Mouse (Mus musculus) kidney, postnatal 0 days (tissue): ENCODE measurements around the gene AC134908.4. TPM values are rescaled to one million over a fixed set of nuclear protein-coding genes. Genes with fewer than 3 reads are reported as not detected.
A peak's percentile ranks its signal among the peaks of the same experiment; 100 is the strongest.

Experiments
- ATAC-seq: fragments of 200-750 bp; cut with Nextera tagmentation; replicated peaks from 2 replicates; pipeline ENCODE4 v1.8.0; 2017; ENCODE audit warnings: low read depth, moderate number of reproducible peaks, moderate TSS enrichment, moderate library complexity; ENCODE audit not compliant: low FRiP score
- DNase-seq: peaks from one replicate; pipeline ENCODE4 v3.0.0-alpha.2; 2016; ENCODE audit warnings: low spot score
- H3K27ac ChIP-seq: fragments of 300-500 bp; sonication (generic); 2 replicates; pipeline ENCODE4 v1.5.1; 2014; ENCODE audit warnings: mild to moderate bottlenecking
- H3K27me3 ChIP-seq: fragments of 300-500 bp; sonication (generic); 2 replicates; pipeline ENCODE4 v1.6.1; 2014; ENCODE audit warnings: low read length, mixed read lengths; ENCODE audit not compliant: insufficient read depth
- H3K36me3 ChIP-seq: fragments of 300-500 bp; sonication (generic); 2 replicates; pipeline ENCODE4 v1.6.1; 2014; ENCODE audit warnings: low read length, mixed read lengths; ENCODE audit not compliant: insufficient read depth
- H3K4me1 ChIP-seq: fragments of 300-500 bp; sonication (generic); replicated peaks from 2 replicates; pipeline ENCODE4 v1.6.1; 2014; ENCODE audit warnings: antibody characterized with exemption, low read length, mixed read lengths; ENCODE audit not compliant: insufficient read depth
- H3K4me2 ChIP-seq: fragments of 300-500 bp; sonication (generic); 2 replicates; pipeline ENCODE4 v1.6.1; 2014; ENCODE audit warnings: mild to moderate bottlenecking, low read length, moderate library complexity, mixed read lengths
- H3K4me3 ChIP-seq: fragments of 300-500 bp; sonication (generic); replicated peaks from 2 replicates; pipeline ENCODE4 v1.5.1; 2014; ENCODE audit warnings: low read depth, low read length
- H3K9ac ChIP-seq: fragments of 300-500 bp; sonication (generic); 2 replicates; pipeline ENCODE4 v1.6.1; 2014; ENCODE audit warnings: low read depth, low read length
- H3K9me3 ChIP-seq: fragments of 300-500 bp; sonication (generic); replicated peaks from 2 replicates; pipeline ENCODE4 v1.6.1; 2016; ENCODE audit warnings: low read length, inconsistent platforms, mixed read lengths
- CTCF ChIP-seq: IDR thresholded peaks from 2 replicates; pipeline ENCODE4 v1.5.1; 2016; ENCODE audit warnings: antibody characterized with exemption, low read depth, mild to moderate bottlenecking, moderate library complexity
- WGBS: fragments of 180-500 bp; shearing (Covaris S2); extraction: QIAGEN DNeasy Blood & Tissue Kit; methylation state at CpG from one replicate; pipeline ENCODE4 v1.1.7; 2014; 5-methylcytosine and 5-hydroxymethylcytosine counted together
- polyA plus RNA-seq: library from polyadenylated mRNA; unstranded; fragments of >200 nt; fragmentation: Nextera tagmentation; extraction: Ambion mirVana; gene quantifications from 2 replicates; pipeline ENCODE4 v1.2.1, GENCODE M21; 2015

Gene AC134908.4
- polyA plus RNA-seq, 1 experiment from 2014 or later, result 0.82 TPM

DNA sequence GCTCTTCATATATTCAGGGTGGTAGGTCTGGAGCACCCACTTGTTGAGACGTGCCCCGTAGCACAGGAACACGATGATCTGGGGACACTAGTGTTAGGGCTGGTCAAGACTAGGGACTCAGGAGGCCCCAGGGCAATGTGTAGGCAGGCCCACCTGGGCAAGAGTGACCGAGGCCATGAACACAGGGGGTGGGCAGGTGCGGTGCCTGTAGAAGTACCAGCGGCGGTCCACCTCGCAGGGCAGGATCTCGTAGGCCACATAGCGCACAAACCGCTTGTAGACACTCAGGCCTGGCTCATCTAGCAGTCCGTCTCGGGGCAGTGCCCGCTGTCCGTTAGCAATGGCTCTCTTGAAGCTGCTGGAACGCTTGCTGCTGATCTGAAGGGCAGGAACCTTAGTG lies 40.4 kb upstream of the AC134908.4 start:
- peak overlapping the region; percentile 84 for H3K27ac ChIP-seq
- DNase-seq (no peak), ATAC-seq (no peak)
- no peaks in the 10 kb centered on the region for H3K27me3 ChIP-seq
- H3K4me1 ChIP-seq, result peaks cover 45% of the 10 kb centered on the region
- no peak overlapping the region for H3K4me2 ChIP-seq
- no peaks in the 10 kb centered on the region for H3K9me3 ChIP-seq
- 86% methylated on average over 16 of the region's 16 CpGs for WGBS
- no peak overlapping the region for H3K4me3 ChIP-seq
- H3K36me3 ChIP-seq, result peaks cover 33% of the 10 kb centered on the region
- TF ChIP-seq CTCF, result no peak
- H3K9ac ChIP-seq, result no peak overlapping the region

DNA sequence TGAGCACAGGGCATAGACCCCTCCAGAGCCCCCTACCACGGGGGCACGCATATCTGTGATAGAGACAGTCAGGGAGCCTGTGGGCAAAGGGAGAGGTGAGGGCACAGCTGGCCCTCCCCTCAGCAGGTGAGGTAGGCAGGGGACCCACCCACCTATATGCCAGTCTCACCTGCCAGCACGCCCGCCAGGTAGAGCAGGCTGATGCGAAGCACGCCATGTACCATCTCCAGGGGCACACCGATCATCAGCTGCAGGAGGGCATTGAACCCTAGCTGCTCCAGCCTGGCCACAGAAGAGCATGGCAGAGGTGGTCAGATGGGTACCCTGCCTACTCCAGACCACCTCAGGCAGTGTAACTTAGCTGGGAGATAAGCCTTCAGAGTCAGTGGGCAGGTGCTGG lies 39.8 kb upstream of the AC134908.4 start:
- Histone ChIP-seq H3K4me2 (peak overlapping the region; percentile 92), H3K9me3 (no peaks in the 10 kb centered on the region), H3K36me3 (peaks cover 33% of the 10 kb centered on the region), H3K4me3 (no peak overlapping the region), H3K27ac (no peak overlapping the region), H3K27me3 (no peaks in the 10 kb centered on the region), H3K9ac (peak overlapping the region; percentile 76; the same call in 1 of the 2 replicates), H3K4me1 (peaks cover 45% of the 10 kb centered on the region)
- ATAC-seq (no peak), DNase-seq (no peak)
- 94% methylated on average over 7 of the region's 7 CpGs for WGBS
- no peak for TF ChIP-seq CTCF

DNA sequence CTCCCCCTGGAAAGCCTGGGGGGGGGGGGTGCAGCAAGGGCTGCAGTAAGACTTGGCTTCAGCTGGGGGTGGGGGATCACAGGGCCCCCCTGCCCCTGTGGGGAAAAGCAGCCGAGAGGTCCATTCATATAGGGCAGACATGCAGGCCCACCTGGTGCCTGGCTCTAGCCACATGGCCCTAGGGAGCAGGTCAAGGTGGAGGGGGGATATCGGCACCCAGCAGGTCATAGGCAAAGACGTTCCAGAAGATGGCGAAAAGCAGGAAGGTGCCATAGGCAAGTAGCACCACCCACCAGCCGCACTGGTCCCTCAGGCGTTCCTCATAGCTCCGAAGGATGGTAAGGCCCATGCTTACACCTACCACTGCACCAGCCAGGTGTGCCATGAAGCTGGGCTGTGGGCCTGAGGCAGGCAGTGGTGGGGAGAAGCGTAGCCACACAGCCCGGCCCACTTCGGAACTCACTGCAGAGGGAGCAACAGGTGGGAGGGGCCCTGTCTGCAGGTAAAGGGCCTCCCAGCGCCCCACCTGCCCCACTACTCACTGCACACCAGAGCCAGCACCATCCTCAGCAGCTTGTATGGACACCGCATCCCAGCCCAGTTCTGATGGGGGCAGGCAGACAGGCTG lies 39.2 kb upstream of the AC134908.4 start:
- Histone ChIP-seq H3K4me1 (peaks cover 50% of the 10 kb centered on the region), H3K9me3 (no peaks in the 10 kb centered on the region), H3K27ac (peak overlapping the region; percentile 99), H3K36me3 (peaks cover 30% of the 10 kb centered on the region; the same call in 1 of the 2 replicates), H3K27me3 (no peaks in the 10 kb centered on the region), H3K9ac (peak overlapping the region; percentile 76), H3K4me2 (peak overlapping the region; percentile 92), H3K4me3 (peak overlapping the region; percentile 81)
- ATAC-seq (no peak), DNase-seq (no peak)
- 75% methylated on average over 12 of the region's 12 CpGs for WGBS
- no peak for TF ChIP-seq CTCF

DNA sequence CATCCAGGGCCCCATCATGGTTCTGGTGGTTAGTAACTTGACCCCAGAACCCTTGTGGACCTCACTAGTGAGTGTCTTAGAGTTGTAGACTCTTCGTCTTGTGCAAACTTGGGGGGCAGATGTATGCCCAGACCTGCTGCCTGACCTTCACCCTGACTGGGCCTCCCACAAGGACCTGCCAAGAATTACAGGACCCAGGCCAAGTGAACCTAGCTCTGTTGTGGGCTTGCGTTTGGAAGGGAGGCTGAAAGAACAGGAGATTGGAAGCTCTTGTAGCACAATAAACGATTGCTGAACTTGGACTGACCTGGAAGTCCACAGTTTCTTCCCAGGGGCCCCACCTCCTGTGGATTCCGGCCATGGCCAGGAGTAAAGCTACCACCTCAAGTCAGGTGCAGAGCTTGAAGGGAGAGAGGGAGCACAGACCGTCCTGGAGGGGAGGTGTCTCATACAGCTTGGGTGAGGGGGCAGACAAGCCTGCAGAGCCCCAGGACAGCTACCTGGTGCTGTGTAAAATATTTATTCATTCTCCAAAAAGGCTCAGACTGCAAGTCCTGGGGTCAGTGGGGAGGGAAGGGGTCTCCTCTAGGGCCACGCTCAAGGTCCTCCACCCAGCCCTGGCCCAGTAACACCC lies 38.6 kb upstream of the AC134908.4 start:
- TF ChIP-seq CTCF, result no peak
- Histone ChIP-seq H3K27ac (peak overlapping the region; percentile 99), H3K27me3 (no peaks in the 10 kb centered on the region), H3K4me3 (peak overlapping the region; percentile 81), H3K4me2 (peak overlapping the region; percentile 92), H3K36me3 (peaks cover 24% of the 10 kb centered on the region; the same call in 1 of the 2 replicates), H3K9me3 (no peaks in the 10 kb centered on the region), H3K4me1 (peaks cover 54% of the 10 kb centered on the region), H3K9ac (peak overlapping the region; percentile 76)
- ATAC-seq (no peak), DNase-seq (peak; percentile 26)
- 9% methylated on average over 6 of the region's 6 CpGs for WGBS

DNA sequence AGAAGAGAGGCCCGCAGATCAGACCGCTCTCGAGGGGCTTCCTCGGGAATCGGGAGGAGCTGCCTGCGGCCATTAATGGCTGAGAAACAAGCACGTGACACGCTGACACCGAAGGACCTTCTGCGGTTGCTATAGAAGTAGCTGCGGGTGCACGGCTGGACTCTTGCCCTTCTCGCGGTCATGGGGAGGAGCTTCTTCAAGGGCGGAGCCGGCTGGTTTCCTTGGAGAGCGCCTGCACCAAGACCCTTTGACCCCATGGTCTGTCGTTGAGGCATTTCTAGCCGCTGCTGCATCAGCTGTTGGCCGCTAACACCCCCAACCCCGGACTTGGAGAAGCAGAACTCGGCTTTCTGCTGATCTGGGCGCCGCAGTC lies 37.8 kb upstream of the AC134908.4 start, which contains the start of gene Stub1:
Stub1 (minus strand) TSS at position 114 of the 373 bp plus-strand sequence.
- DNase-seq, result peak; percentile 98
- H3K4me3 ChIP-seq, result peak within 1 kb of the TSS; percentile 81
- TF ChIP-seq CTCF, result no peak
- peak within 1 kb of the TSS; percentile 99 for H3K27ac ChIP-seq
- H3K27me3 ChIP-seq, result no peaks in the 10 kb centered on the region
- peak; percentile 74 for ATAC-seq
- H3K36me3 ChIP-seq, result peaks cover 21% of the 10 kb centered on the region; the same call in 1 of the 2 replicates
- peak within 1 kb of the TSS; percentile 92 for H3K4me2 ChIP-seq
- no peaks in the 10 kb centered on the region for H3K9me3 ChIP-seq
- WGBS, result 1% methylated on average over 24 of the region's 24 CpGs
- peak within 1 kb of the TSS; percentile 83 for H3K9ac ChIP-seq
- peaks cover 57% of the 10 kb centered on the region for H3K4me1 ChIP-seq

DNA sequence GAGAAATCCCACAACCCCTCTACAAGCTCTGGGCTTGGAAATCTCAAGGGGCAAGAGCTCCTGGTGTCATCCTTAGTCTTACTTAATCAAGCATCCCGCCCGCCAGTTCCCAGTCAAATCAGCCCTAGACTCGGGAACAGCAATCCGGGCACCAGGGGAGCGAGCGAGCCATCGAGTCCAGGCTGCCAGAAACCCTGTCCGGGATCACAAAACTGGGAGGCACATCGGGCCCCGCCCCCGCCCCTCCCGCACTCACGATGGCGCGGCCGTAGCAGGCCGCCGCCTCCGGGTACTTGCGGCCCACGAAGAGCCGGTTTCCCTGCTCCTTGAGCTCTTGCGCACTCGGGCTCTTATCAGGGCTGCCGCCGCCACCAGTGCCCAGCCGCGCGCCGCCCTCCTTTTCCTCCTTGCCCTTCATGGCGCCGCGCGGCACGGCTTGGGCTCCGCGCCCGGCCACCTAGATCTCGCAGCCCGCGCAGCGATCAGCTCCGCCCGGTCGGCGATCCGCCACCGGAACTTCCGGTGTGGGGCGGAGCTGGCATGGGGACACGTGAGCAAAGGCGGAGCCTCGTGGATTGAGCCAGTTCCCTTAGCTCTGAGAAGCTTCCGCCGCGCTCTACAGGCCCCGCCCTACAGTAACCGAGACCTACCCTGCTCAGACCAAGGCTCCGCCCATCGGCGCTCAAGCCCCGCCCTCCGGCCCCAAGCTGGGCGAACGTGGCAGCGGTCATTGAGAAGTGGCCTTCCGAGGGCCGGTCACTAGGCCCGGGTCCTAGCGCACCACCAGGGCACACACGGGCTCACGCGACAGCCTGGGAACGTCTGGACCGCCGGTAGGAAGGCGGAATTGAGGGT lies 37.2 kb upstream of the AC134908.4 start:
- H3K36me3 ChIP-seq, result peaks cover 21% of the 10 kb centered on the region; the same call in 1 of the 2 replicates
- peak overlapping the region; percentile 83 for H3K9ac ChIP-seq
- peak; percentile 100 for DNase-seq
- ATAC-seq, result peak; percentile 87
- peak overlapping the region; percentile 81 for H3K4me3 ChIP-seq
- H3K9me3 ChIP-seq, result no peaks in the 10 kb centered on the region
- peak overlapping the region; percentile 92 for H3K4me2 ChIP-seq
- H3K27me3 ChIP-seq, result no peaks in the 10 kb centered on the region
- peaks cover 59% of the 10 kb centered on the region for H3K4me1 ChIP-seq
- no peak for TF ChIP-seq CTCF
- WGBS, result under 1% methylated on average over 77 of the region's 77 CpGs
- peak overlapping the region; percentile 99 for H3K27ac ChIP-seq
